In genomic region chr10:43490846-43491245, GRCm38 (mm10) we compare ENCODE assay signal across 15 mouse cellular contexts. TPM values are rescaled to one million over a fixed set of nuclear protein-coding genes. Genes with fewer than 3 reads are reported as not detected.
DNase-seq lines count a peak whose midpoint lies in the region; ATAC-seq and TF ChIP-seq lines count a peak whose summit lies in the region.
"Had no signal": no experiment of that assay in that cellular context is flagged by ENCODE, and none has a peak within 500 bp of the region (broad histone marks: within the 10 kb centered on the region; RNA-seq: fewer than 3 reads in every experiment).

No protein-coding gene starts in this region.

- peaks cover 4% of the 10 kb centered on the region; the same call in 1 of the 2 replicates for H3K79me2 ChIP-seq in liver, adult 2 months (ENCODE audit: control insufficient read depth, insufficient read depth, low read length)

- no peak overlapping the region for H3K4me3 ChIP-seq in liver, adult 2 months (ENCODE audit: insufficient read depth, low read depth, low read length)
- H3K4me3 ChIP-seq in liver, embryonic 12.5 days: no peak overlapping the region
- H3K4me3 ChIP-seq in intestine, embryonic 16.5 days (ENCODE audit: low read length): no peak overlapping the region
- H3K4me3 ChIP-seq in stomach, postnatal 0 days (ENCODE audit: low read depth, low read length): no peak overlapping the region
- H3K4me3 ChIP-seq: embryonic facial prominence, embryonic 13.5 days; limb, embryonic 15.5 days had no signal

- peak overlapping the region; percentile 75 for H3K27ac ChIP-seq in liver, adult 2 months (replicated peaks; ENCODE audit: insufficient read depth, low read depth, low read length)
- no peak overlapping the region for H3K27ac ChIP-seq in liver, embryonic 12.5 days
- peak overlapping the region; percentile 26; the same call in 1 of the 2 replicates for H3K27ac ChIP-seq in intestine, embryonic 16.5 days (ENCODE audit: low read length)
- no peak overlapping the region for H3K27ac ChIP-seq in stomach, postnatal 0 days (replicated peaks)
- H3K27ac ChIP-seq: embryonic facial prominence, embryonic 13.5 days; limb, embryonic 15.5 days had no signal

- peaks cover 25% of the 10 kb centered on the region for H3K4me1 ChIP-seq in liver, adult 2 months (ENCODE audit: control insufficient read depth, insufficient read depth, low read length)
- peaks cover 40% of the 10 kb centered on the region for H3K4me1 ChIP-seq in liver, embryonic 12.5 days
- peaks cover 22% of the 10 kb centered on the region for H3K4me1 ChIP-seq in intestine, embryonic 16.5 days (ENCODE audit: control insufficient read depth, insufficient read depth, low read length)
- H3K4me1 ChIP-seq in stomach, postnatal 0 days (replicated peaks; ENCODE audit: control insufficient read depth, insufficient read depth): no peaks in the 10 kb centered on the region

- H3K36me3 ChIP-seq in liver, adult 2 months (ENCODE audit: control insufficient read depth, insufficient read depth, low read length): no peaks in the 10 kb centered on the region
- H3K36me3 ChIP-seq in liver, embryonic 12.5 days: peaks cover 20% of the 10 kb centered on the region
- H3K36me3 ChIP-seq in intestine, embryonic 16.5 days (ENCODE audit: control insufficient read depth, insufficient read depth, low read length): peaks cover 10% of the 10 kb centered on the region
- H3K36me3 ChIP-seq in stomach, postnatal 0 days (ENCODE audit: control insufficient read depth, insufficient read depth, low read length): no peaks in the 10 kb centered on the region

- H3K27me3 ChIP-seq in liver, adult 2 months (ENCODE audit: control insufficient read depth, insufficient read depth, low read length): no peaks in the 10 kb centered on the region
- H3K27me3 ChIP-seq in liver, embryonic 12.5 days (replicated peaks): no peaks in the 10 kb centered on the region
- no peaks in the 10 kb centered on the region for H3K27me3 ChIP-seq in intestine, embryonic 16.5 days (replicated peaks; ENCODE audit: control insufficient read depth, insufficient read depth, low read length)
- no peaks in the 10 kb centered on the region for H3K27me3 ChIP-seq in stomach, postnatal 0 days (ENCODE audit: control insufficient read depth, insufficient read depth, low read length)
- H3K27me3 ChIP-seq: embryonic facial prominence, embryonic 13.5 days; limb, embryonic 15.5 days; Patski had no signal

- 0 out of 2 replicates have a peak overlapping the region, but pooled peaks have one; percentile 3 for H3K9ac ChIP-seq in liver, adult 2 months (ENCODE audit: low read depth, low read length)
- H3K9ac ChIP-seq in liver, embryonic 12.5 days: no peak overlapping the region
- H3K9ac ChIP-seq in intestine, embryonic 16.5 days (ENCODE audit: low read depth, low read length): no peak overlapping the region
- H3K9ac ChIP-seq in stomach, postnatal 0 days (ENCODE audit: low read length): no peak overlapping the region
- H3K9ac ChIP-seq: embryonic facial prominence, embryonic 13.5 days; limb, embryonic 15.5 days had no signal

- ATAC-seq in liver, embryonic 12.5 days: no peak
- ATAC-seq in intestine, embryonic 16.5 days: peak; percentile 61
- peak; percentile 32; the same call in 1 of the 2 replicates for ATAC-seq in stomach, postnatal 0 days (ENCODE audit: low FRiP score, low TSS enrichment)
- no peak for ATAC-seq in megakaryocyte-erythroid progenitor cell, adult 5-6 weeks (replicated peaks; ENCODE audit: low FRiP score, low TSS enrichment, poor library complexity, severe bottlenecking)
- ATAC-seq: forebrain, embryonic 16.5 days; Patski had no signal

- no peak for TF ChIP-seq POLR2A in liver, adult 2 months (IDR thresholded peaks at IDR 0.05; ENCODE audit: extremely low read depth, insufficient read depth, low read length)

- no peak overlapping the region for H3K4me2 ChIP-seq in liver, embryonic 12.5 days
- H3K4me2 ChIP-seq in intestine, embryonic 16.5 days (ENCODE audit: low read depth, low read length): no peak overlapping the region
- H3K4me2 ChIP-seq in stomach, postnatal 0 days (replicated peaks; ENCODE audit: low read depth): no peak overlapping the region
- H3K4me2 ChIP-seq: embryonic facial prominence, embryonic 13.5 days; limb, embryonic 15.5 days had no signal

- DNase-seq in cerebellum, postnatal 14 days: peak; percentile 58
- no peak for DNase-seq in cerebellum, adult 8-10 months
- peak; percentile 96 for DNase-seq in liver, adult 2 months (ENCODE audit: extremely low read depth, low read depth, low spot score)
- DNase-seq in stomach, postnatal 0 days (ENCODE audit: low spot score): no peak
- DNase-seq in layer of hippocampus, adult 9-11 months: no peak
- DNase-seq: adrenal gland, postnatal 25 days; cerebellum, adult 2 months; layer of hippocampus, postnatal 36 days had no signal

- WGBS in liver, adult 2 months: 20% methylated on average over 5 of the region's 5 CpGs
- 66% methylated on average over 5 of the region's 5 CpGs for WGBS in liver, embryonic 12.5 days (ENCODE audit: insufficient replicate concordance)
- 74% methylated on average over 5 of the region's 5 CpGs for WGBS in intestine, embryonic 16.5 days
- WGBS in stomach, postnatal 0 days: 75% methylated on average over 5 of the region's 5 CpGs

- TF ChIP-seq CTCF in liver, adult 2 months (IDR thresholded peaks at IDR 0.05; ENCODE audit: low read depth, low read length): no peak
- TF ChIP-seq CTCF in stomach, postnatal 0 days (IDR thresholded peaks at IDR 0.05; ENCODE audit: low read depth): no peak

- no peaks in the 10 kb centered on the region for H3K9me3 ChIP-seq in liver, embryonic 12.5 days (replicated peaks)
- H3K9me3 ChIP-seq in intestine, embryonic 16.5 days (ENCODE audit: control insufficient read depth, low read length): no peaks in the 10 kb centered on the region
- no peaks in the 10 kb centered on the region for H3K9me3 ChIP-seq in stomach, postnatal 0 days (ENCODE audit: control insufficient read depth, low read length)
- H3K9me3 ChIP-seq: embryonic facial prominence, embryonic 13.5 days; limb, embryonic 15.5 days had no signal

- TF ChIP-seq EP300 in stomach, postnatal 0 days (optimal IDR thresholded peaks at IDR 0.05): no peak

RNA-seq across cellular contexts. Expression of gene Bend3, which starts 12.2 kb away (rescaled TPM):
- 1.3 and 1.5 TPM in 2 replicates for total RNA-seq in liver, adult 2 months (2014; rRNA removed)
- polyA plus RNA-seq in liver, adult 2 months (2012; rRNA removed): 1.8 and 2.1 TPM in 2 replicates
- polyA plus RNA-seq in liver, embryonic 12.5 days (2016; fragmentation: Nextera tagmentation; extraction: Ambion mirVana): 3.0 and 4.2 TPM in 2 replicates
- 2.1 and 2.2 TPM in 2 replicates for polyA plus RNA-seq in intestine, embryonic 16.5 days (2015; fragmentation: Nextera tagmentation; extraction: Ambion mirVana)
- polyA plus RNA-seq in stomach, postnatal 0 days (2015; fragmentation: Nextera tagmentation; extraction: Ambion mirVana): 0.61 and 0.97 TPM in 2 replicates
- 12.1 and 19.3 TPM in 2 replicates for total RNA-seq in megakaryocyte-erythroid progenitor cell, adult 5-6 weeks (2014; fragmentation: Nextera tagmentation)
- total RNA-seq in megakaryocyte-erythroid progenitor cell, adult 5-6 weeks (2017): 7.5 and 9.1 TPM in 2 replicates

RNA-seq across cellular contexts. Expression of gene Gm9803, which starts 33.0 kb away (rescaled TPM):
- total RNA-seq in liver, adult 2 months (2014; rRNA removed): 4.0 and 9.3 TPM in 2 replicates
- polyA plus RNA-seq in liver, adult 2 months (2012; rRNA removed): 57.1 and 65.8 TPM in 2 replicates
- polyA plus RNA-seq in liver, embryonic 12.5 days (2016; fragmentation: Nextera tagmentation; extraction: Ambion mirVana): 9.6 and 11.7 TPM in 2 replicates
- 3.8 and 12.6 TPM in 2 replicates for polyA plus RNA-seq in intestine, embryonic 16.5 days (2015; fragmentation: Nextera tagmentation; extraction: Ambion mirVana)
- 14.3 and 14.8 TPM in 2 replicates for polyA plus RNA-seq in stomach, postnatal 0 days (2015; fragmentation: Nextera tagmentation; extraction: Ambion mirVana)
- total RNA-seq in megakaryocyte-erythroid progenitor cell, adult 5-6 weeks (2014; fragmentation: Nextera tagmentation): 2.2 and 7.6 TPM in 2 replicates
- 3.0 and 41.1 TPM in 2 replicates for total RNA-seq in megakaryocyte-erythroid progenitor cell, adult 5-6 weeks (2017)

RNA-seq across cellular contexts. Expression of gene 1700021F05Rik, which starts 49.9 kb away (rescaled TPM):
- total RNA-seq in liver, adult 2 months (2014; rRNA removed): 19.9 and 21.5 TPM in 2 replicates
- polyA plus RNA-seq in liver, adult 2 months (2012; rRNA removed): 5.9 and 6.2 TPM in 2 replicates
- 46.4 and 50.8 TPM in 2 replicates for polyA plus RNA-seq in liver, embryonic 12.5 days (2016; fragmentation: Nextera tagmentation; extraction: Ambion mirVana)
- 69.6 and 78.8 TPM in 2 replicates for polyA plus RNA-seq in intestine, embryonic 16.5 days (2015; fragmentation: Nextera tagmentation; extraction: Ambion mirVana)
- polyA plus RNA-seq in stomach, postnatal 0 days (2015; fragmentation: Nextera tagmentation; extraction: Ambion mirVana): 47.0 and 48.9 TPM in 2 replicates
- 47.8 and 55.4 TPM in 2 replicates for total RNA-seq in megakaryocyte-erythroid progenitor cell, adult 5-6 weeks (2014; fragmentation: Nextera tagmentation)
- total RNA-seq in megakaryocyte-erythroid progenitor cell, adult 5-6 weeks (2017): 91.0 and 96.9 TPM in 2 replicates

Comparison
In these comparisons a context has a peak if more than half of its experiments do, and no peak if none do; other contexts are left out.
1. DNase-seq: peak in cerebellum, postnatal 14 days (2 of 2) and liver, adult 2 months (single experiment); none in cerebellum, adult 8-10 months (single experiment), stomach, postnatal 0 days (single experiment) and layer of hippocampus, adult 9-11 months (single experiment).
2. H3K27ac ChIP-seq: peak in liver, adult 2 months (single experiment) and intestine, embryonic 16.5 days (single experiment); none in liver, embryonic 12.5 days (single experiment) and stomach, postnatal 0 days (single experiment).
3. ATAC-seq: peak in intestine, embryonic 16.5 days (single experiment) and stomach, postnatal 0 days (single experiment); none in liver, embryonic 12.5 days (single experiment) and megakaryocyte-erythroid progenitor cell, adult 5-6 weeks (single experiment).